Mouse (Mus musculus) midbrain, embryonic 12.5 days (tissue): ENCODE measurements around the gene Arrb1. TPM values are rescaled to one million over a fixed set of nuclear protein-coding genes. Genes with fewer than 3 reads are reported as not detected.
"Not testable (repeated sequence)": the region's sequence is repeated elsewhere in the genome, so short reads cannot be mapped to it uniquely, and the experiment has no call there.

ENCODE experiments used
- ATAC-seq: fragments of 200-750 bp; cut with Nextera tagmentation; 2 replicates; pipeline ENCODE4 v1.8.0; 2017; ENCODE audit warnings: low read depth, moderate TSS enrichment, moderate library complexity; ENCODE audit not compliant: low FRiP score
- H3K27ac ChIP-seq: fragments of 300-500 bp; sonication (generic); replicated peaks from 2 replicates; pipeline ENCODE4 v1.5.1; 2016; ENCODE audit warnings: mild to moderate bottlenecking
- H3K27me3 ChIP-seq: fragments of 300-500 bp; sonication (generic); 2 replicates; pipeline ENCODE4 v1.6.1; 2016; ENCODE audit warnings: mild to moderate bottlenecking
- H3K36me3 ChIP-seq: fragments of 300-500 bp; sonication (generic); 2 replicates; pipeline ENCODE4 v1.6.1; 2016
- H3K4me1 ChIP-seq: fragments of 300-500 bp; sonication (generic); 2 replicates; pipeline ENCODE4 v1.6.1; 2016
- H3K4me2 ChIP-seq: fragments of 300-500 bp; sonication (generic); replicated peaks from 2 replicates; pipeline ENCODE4 v1.6.1; 2016; ENCODE audit warnings: mild to moderate bottlenecking, moderate library complexity
- H3K4me3 ChIP-seq: fragments of 300-500 bp; sonication (generic); 2 replicates; pipeline ENCODE4 v1.5.1; 2016; ENCODE audit warnings: mild to moderate bottlenecking
- H3K9ac ChIP-seq: fragments of 300-500 bp; sonication (generic); replicated peaks from 2 replicates; pipeline ENCODE4 v1.6.1; 2016; ENCODE audit warnings: mild to moderate bottlenecking, moderate library complexity
- H3K9me3 ChIP-seq: fragments of 300-500 bp; sonication (generic); 2 replicates; pipeline ENCODE4 v1.6.1; 2016; ENCODE audit warnings: mild to moderate bottlenecking
- WGBS: fragments of 180-500 bp; shearing (Covaris S2); methylation state at CpG from one replicate; pipeline ENCODE4 v1.1.7; 2016; 5-methylcytosine and 5-hydroxymethylcytosine counted together
- polyA plus RNA-seq: library from polyadenylated mRNA; unstranded; fragments of >200 nt; fragmentation: Nextera tagmentation; extraction: Ambion mirVana; gene quantifications from 2 replicates; pipeline ENCODE4 v1.2.1, GENCODE M21; 2016

The Arrb1 gene
- polyA plus RNA-seq = 13.4 and 14.1 TPM in 2 replicates

DNA sequence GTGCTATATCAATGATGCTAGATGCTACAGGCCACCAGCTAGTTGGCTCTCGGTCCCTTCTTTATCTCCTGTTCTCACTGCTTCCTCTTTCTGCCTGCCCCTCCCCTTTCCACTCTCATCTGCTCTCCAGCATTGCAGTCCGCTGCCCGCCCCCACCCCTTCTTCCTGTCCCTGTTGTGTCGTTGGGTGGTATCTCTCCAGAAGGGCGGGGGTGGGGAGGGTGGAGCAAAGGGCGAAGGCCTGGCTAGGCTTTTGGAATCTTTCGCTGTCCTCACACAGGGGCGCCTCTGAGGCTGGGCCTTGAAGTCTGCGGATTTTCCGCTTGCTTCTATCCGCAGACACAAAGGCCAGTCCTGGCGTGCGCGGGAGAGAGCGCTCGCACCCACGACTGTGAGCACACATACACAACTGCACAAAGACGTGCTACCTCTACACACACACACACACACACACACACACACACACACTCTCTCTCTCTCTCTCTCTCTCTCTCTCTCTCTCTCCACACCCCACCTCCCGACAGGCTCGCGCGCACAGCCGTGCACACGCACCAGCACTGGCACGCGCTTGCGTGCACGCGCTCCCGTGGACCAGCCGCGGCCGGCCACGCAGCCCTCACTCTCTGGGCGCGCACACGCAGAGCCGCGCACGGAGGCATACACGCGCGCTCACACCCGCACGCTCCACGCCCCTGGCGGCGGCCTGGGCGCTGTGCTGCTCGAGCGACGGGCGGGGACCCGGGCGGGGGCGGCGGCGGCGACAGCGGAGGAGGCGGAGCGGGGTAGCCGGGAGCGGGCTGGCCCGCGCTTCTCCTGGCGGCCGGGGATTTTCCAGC lies at the start of gene Arrb1:
Gene Arrb1, plus strand, starts transcription at position 566 of the 835 bp plus-strand sequence.
- H3K27me3 ChIP-seq = peaks cover 12% of the 10 kb centered on the region; the same call in 1 of the 2 replicates
- H3K27ac ChIP-seq = peak within 1 kb of the TSS; percentile 87
- peak; percentile 83 for ATAC-seq
- H3K9ac ChIP-seq = peak within 1 kb of the TSS; percentile 85
- WGBS = under 1% methylated on average over 68 of the region's 68 CpGs
- H3K36me3 ChIP-seq = no peaks in the 10 kb centered on the region
- H3K9me3 ChIP-seq = no peaks in the 10 kb centered on the region
- peak within 1 kb of the TSS; percentile 82 for H3K4me3 ChIP-seq
- peaks cover 48% of the 10 kb centered on the region for H3K4me1 ChIP-seq
- peak within 1 kb of the TSS; percentile 79 for H3K4me2 ChIP-seq

DNA sequence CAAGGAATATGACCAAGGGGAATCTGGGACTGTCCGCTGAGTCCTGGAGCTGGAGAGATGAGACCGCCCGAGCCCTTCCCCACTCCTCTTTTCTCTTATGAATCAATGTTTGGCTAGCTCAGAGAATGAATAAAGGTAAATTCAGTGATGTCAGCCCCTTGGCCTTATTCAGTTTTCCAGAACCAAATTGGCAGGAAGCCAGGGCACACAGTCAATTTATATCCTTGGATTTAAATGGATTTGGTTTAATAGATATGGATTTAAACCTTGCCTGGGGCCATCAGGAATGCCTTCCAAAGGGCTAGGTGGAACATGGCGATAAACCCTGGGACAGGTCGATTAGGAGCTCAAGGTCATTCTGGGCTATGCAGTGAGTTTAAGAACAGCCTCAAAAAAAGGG lies 45.6 kb upstream of the Arrb1 start:
- peaks cover 6% of the 10 kb centered on the region; the same call in 1 of the 2 replicates for H3K9me3 ChIP-seq
- H3K9ac ChIP-seq = no peak overlapping the region
- H3K36me3 ChIP-seq = no peaks in the 10 kb centered on the region
- peaks cover 17% of the 10 kb centered on the region for H3K27me3 ChIP-seq
- H3K4me2 ChIP-seq = no peak overlapping the region
- no peak overlapping the region for H3K4me3 ChIP-seq
- no peak overlapping the region for H3K27ac ChIP-seq
- ATAC-seq = no peak
- 78% methylated on average over 5 of the region's 5 CpGs for WGBS
- no peaks in the 10 kb centered on the region for H3K4me1 ChIP-seq

DNA sequence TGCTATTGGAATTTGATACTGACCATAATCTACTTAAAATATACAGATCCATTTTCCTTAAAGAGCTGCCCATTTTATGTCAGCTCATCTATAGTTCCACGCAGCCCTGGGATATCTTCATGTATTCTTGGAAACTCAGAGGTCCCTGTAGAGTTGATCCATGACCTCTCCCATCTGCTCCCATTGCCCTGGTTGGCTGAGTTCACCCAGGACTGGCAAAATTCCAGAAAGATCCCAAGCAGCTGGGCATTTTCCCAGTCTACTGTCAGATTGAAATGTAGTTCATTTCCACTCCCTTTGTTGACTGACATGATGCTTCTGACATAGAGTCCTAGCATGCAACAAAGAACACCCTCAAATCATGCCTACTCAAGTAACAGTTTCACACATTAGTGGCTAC lies 36.1 kb upstream of the Arrb1 start:
- Histone ChIP-seq H3K9me3 (0 out of 2 replicates have a peak, but pooled peaks cover 2% of the 10 kb centered on the region), H3K27me3 (0 out of 2 replicates have a peak, but pooled peaks cover 8% of the 10 kb centered on the region)
- WGBS = 65% methylated on average over 1 of the region's 1 CpGs

DNA sequence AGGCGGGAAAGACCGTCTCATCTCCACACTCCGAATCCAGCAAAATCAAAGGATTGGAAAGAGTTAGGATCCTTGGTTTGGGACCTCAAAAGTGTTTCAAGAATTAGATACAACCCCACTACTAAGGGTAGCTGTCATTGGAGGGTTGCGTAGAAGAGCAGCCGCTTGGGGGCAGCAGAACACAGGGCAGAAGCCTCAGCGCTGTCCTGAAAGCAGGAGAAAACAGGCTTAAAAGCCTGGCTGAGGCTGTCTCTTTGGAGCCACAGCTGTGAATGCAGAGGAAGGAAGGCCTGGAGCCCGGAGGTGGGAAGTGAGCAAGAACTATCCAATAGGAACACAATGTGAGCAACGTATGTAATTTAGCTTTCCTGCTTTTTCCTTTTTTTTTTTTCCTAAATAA lies 35.1 kb upstream of the Arrb1 start:
- Histone ChIP-seq H3K36me3 (no peaks in the 10 kb centered on the region), H3K27ac (no peak overlapping the region), H3K4me3 (no peak overlapping the region), H3K9me3 (0 out of 2 replicates have a peak, but pooled peaks cover 2% of the 10 kb centered on the region), H3K9ac (no peak overlapping the region), H3K4me2 (no peak overlapping the region), H3K27me3 (0 out of 2 replicates have a peak, but pooled peaks cover 8% of the 10 kb centered on the region), H3K4me1 (no peaks in the 10 kb centered on the region)
- 6% methylated on average over 8 of the region's 8 CpGs for WGBS
- peak; percentile 65 for ATAC-seq

More for the DNA sequence above, 36.1 kb upstream of the Arrb1 start:
- Histone ChIP-seq H3K4me3 (no peak overlapping the region), H3K27ac (no peak overlapping the region), H3K4me2 (no peak overlapping the region), H3K4me1 (no peaks in the 10 kb centered on the region), H3K36me3 (no peaks in the 10 kb centered on the region), H3K9ac (no peak overlapping the region)
- no peak for ATAC-seq

DNA sequence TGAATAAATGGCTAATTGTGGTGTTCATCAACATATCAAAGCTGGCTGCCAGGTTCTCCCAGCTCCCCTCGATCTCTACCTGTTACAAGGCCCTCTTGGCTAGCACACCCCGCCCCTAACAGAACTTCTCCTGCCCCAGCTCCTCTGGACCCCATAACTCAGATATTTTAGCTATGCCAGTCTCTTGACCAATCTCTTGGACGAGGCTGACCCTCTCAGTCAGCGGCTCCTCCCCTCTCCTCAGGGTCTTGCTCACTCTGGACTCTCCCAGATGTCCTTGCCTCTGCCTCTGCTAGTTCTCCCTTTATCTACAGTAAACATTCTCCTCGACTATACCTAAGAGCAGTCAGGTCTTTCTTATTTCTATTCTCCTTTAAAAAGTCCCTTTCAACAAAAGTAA lies 34.6 kb upstream of the Arrb1 start:
- ATAC-seq = no peak
- WGBS = 30% methylated on average over 5 of the region's 5 CpGs
- Histone ChIP-seq H3K36me3 (no peaks in the 10 kb centered on the region), H3K4me3 (no peak overlapping the region), H3K4me2 (no peak overlapping the region), H3K4me1 (no peaks in the 10 kb centered on the region), H3K9ac (no peak overlapping the region), H3K27me3 (0 out of 2 replicates have a peak, but pooled peaks cover 8% of the 10 kb centered on the region), H3K9me3 (0 out of 2 replicates have a peak, but pooled peaks cover 2% of the 10 kb centered on the region), H3K27ac (no peak overlapping the region)

DNA sequence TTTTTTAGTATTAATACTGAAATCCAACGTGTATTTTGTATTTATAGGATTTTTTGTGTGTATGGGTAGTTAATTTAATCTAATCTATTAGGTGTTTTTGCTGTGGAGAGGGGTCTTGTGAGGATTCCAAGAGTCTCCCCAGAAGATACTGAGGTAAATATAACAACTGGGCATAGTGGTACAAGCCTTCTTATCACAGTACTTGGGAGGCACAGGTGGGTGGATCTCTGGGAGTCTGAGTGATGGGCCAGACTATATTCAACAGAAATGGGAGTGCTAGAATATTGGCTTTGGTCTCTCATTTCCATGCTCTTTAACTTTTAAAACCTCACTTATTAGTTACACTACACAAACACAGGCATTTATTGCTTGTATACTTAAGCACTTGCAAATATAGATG lies 34.1 kb upstream of the Arrb1 start:
- no peaks in the 10 kb centered on the region for H3K9me3 ChIP-seq
- no peaks in the 10 kb centered on the region for H3K36me3 ChIP-seq
- ATAC-seq = no peak
- 45% methylated on average over 1 of the region's 1 CpGs for WGBS
- H3K9ac ChIP-seq = no peak overlapping the region
- H3K27ac ChIP-seq = no peak overlapping the region
- H3K27me3 ChIP-seq = 0 out of 2 replicates have a peak, but pooled peaks cover 8% of the 10 kb centered on the region
- no peak overlapping the region for H3K4me2 ChIP-seq
- H3K4me3 ChIP-seq = no peak overlapping the region
- H3K4me1 ChIP-seq = no peaks in the 10 kb centered on the region

DNA sequence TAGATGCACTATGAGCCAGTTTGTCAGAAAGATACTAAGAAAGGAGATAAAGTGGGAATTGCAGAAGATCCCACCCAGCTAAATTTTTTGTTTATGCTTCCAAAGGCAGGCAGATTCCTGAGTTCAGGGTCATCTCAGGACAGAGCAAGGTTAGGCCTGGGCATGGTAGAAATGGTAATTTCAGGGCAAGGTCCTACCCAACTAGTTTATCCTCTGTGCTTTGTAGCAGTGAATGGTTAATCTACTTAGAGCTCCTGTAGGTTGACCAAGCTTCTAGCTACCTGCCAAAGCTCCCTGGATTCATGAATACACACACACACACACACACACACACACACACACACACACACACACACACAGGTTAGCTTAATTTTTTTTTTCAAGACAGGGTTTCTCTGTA lies 30.7 kb upstream of the Arrb1 start:
- no peak overlapping the region for H3K4me2 ChIP-seq
- H3K4me3 ChIP-seq = no peak overlapping the region
- H3K9me3 ChIP-seq = 0 out of 2 replicates have a peak, but pooled peaks cover 2% of the 10 kb centered on the region
- no peaks in the 10 kb centered on the region for H3K4me1 ChIP-seq
- H3K36me3 ChIP-seq = no peaks in the 10 kb centered on the region
- H3K27me3 ChIP-seq = 0 out of 2 replicates have a peak, but pooled peaks cover 5% of the 10 kb centered on the region
- H3K9ac ChIP-seq = no peak overlapping the region
- ATAC-seq = no peak
- no peak overlapping the region for H3K27ac ChIP-seq

DNA sequence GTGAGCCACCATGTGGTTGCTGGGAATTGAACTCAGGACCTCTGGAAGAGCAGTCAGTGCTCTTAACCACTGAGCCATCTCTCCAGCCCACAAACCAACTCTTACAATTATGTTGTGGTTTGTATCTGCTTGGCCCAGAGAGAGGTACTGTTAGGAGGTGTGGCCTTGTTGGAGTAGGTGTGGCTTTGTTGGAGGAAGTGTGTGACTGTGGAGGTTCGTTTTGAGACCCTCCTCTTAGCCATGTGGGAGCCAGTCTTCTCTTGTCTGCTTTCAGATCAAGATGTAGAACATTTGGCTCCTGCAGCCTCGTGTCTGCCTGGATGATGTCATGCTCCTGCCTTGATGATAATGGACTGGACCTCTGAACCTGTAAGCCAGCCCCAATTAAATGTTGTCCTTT lies 27.1 kb upstream of the Arrb1 start:
- not testable (repeated sequence) for H3K27me3 ChIP-seq, H3K36me3 ChIP-seq, H3K9ac ChIP-seq, H3K27ac ChIP-seq, H3K4me1 ChIP-seq, ATAC-seq, H3K9me3 ChIP-seq, H3K4me2 ChIP-seq, H3K4me3 ChIP-seq
- 38% methylated on average over 2 of the region's 2 CpGs for WGBS

DNA sequence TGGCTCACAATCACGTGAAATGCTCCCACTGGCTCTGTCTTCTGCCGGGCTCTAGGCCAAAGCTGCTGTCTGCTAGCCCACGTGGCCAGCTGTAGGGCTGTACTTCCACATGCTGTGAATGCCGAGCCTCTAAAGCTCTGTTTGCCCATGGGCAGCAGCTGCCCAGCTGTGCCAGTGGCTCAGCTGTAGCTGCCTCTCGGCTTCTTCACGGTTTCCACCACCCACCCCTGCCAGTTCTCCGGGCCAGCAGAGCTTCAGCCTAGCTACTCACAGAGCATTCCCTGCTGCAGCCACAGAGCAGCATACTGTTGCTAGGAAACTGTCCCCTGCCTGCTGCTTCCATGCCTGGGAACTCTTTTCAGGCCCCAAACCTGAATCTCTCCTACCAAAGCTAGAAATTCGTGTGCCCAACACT lies 25.2 kb upstream of the Arrb1 start:
- no peak for ATAC-seq
- Histone ChIP-seq H3K4me2 (peak overlapping the region; percentile 36), H3K9ac (0 out of 2 replicates have a peak overlapping the region, but pooled peaks have one; percentile 28), H3K36me3 (no peaks in the 10 kb centered on the region), H3K4me3 (no peak overlapping the region), H3K9me3 (0 out of 2 replicates have a peak, but pooled peaks cover 2% of the 10 kb centered on the region), H3K27me3 (no peaks in the 10 kb centered on the region), H3K4me1 (peaks cover 7% of the 10 kb centered on the region; the same call in 1 of the 2 replicates), H3K27ac (no peak overlapping the region)
- 7% methylated on average over 8 of the region's 8 CpGs for WGBS

DNA sequence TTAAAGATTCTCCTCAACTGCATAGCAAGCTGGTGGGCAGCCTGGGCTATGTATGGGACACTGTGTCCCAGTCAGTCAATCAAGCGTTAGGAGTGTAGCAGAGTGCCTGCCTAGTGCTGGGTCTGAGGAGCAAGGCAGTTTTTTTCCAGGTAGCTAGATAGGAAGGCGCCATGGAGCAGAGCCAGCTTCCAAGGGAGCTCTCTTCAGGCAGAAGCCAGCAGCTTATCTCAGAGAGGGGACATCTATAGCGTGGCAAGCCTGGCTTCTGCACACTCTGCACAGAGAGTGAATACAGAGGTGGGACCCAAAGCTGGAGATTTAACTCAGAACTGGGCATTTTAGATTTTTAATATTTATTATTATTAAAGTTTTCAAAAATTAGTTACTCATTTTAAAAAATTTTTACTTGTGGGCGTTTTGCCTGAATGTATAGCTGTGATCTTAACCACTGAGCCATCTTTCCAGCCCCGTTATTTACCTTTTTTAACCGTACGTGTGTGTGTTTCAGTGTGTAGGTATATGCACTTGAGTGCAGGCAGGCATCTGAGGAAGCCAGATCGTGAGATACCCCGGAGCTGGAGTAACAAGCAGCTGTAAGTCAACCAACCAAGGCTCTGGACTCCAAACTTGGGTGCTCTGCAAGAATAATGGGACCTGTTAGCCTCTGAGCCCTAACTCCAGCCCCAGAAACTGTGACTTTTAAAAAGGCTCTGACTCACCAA lies 19.0 kb upstream of the Arrb1 start:
- Histone ChIP-seq H3K27ac (no peak overlapping the region), H3K36me3 (no peaks in the 10 kb centered on the region), H3K9me3 (no peaks in the 10 kb centered on the region), H3K9ac (no peak overlapping the region), H3K4me2 (no peak overlapping the region), H3K27me3 (no peaks in the 10 kb centered on the region), H3K4me1 (no peaks in the 10 kb centered on the region), H3K4me3 (no peak overlapping the region)
- 85% methylated on average over 9 of the region's 9 CpGs for WGBS
- no peak for ATAC-seq

DNA sequence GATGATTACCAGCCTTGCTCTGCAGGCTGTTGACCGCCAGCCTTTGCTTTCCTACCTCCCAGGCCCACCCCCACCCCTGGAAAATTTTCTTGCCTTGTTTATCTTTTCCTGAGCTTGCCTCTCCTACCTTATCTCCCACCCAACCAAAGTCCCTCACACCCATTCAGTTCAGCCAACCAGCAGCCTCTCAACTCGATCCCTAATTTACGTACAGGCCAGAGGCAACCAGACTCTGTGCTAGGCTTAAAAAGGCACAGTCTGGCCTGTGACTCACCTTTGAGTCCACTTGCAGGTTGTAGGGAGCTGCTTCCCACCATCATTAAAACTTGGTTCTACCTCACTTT lies 18.5 kb upstream of the Arrb1 start:
- no peaks in the 10 kb centered on the region for H3K9me3 ChIP-seq
- H3K4me2 ChIP-seq = no peak overlapping the region
- H3K4me1 ChIP-seq = no peaks in the 10 kb centered on the region
- H3K4me3 ChIP-seq = no peak overlapping the region
- 84% methylated on average over 3 of the region's 3 CpGs for WGBS
- no peak overlapping the region for H3K9ac ChIP-seq
- no peaks in the 10 kb centered on the region for H3K36me3 ChIP-seq
- ATAC-seq = no peak
- no peaks in the 10 kb centered on the region for H3K27me3 ChIP-seq
- H3K27ac ChIP-seq = no peak overlapping the region
